Mouse (Mus musculus) liver, embryonic 11.5 days (tissue): ENCODE results near the gene Gm45837. TPM values are rescaled to one million over a fixed set of nuclear protein-coding genes. Genes with fewer than 3 reads are reported as not detected.

ENCODE experiments used
- ATAC-seq: fragments of 200-750 bp; cut with Nextera tagmentation; replicated peaks from 2 replicates; pipeline ENCODE4 v1.8.0; 2017; ENCODE audit warnings: moderate number of reproducible peaks, mild to moderate bottlenecking, moderate TSS enrichment, moderate library complexity; ENCODE audit not compliant: low FRiP score
- DNase-seq: peaks from one replicate; pipeline ENCODE4 v3.0.0-alpha.2; 2017; ENCODE audit warnings: low spot score
- H3K27ac ChIP-seq: fragments of 300-500 bp; sonication (generic); 2 replicates; pipeline ENCODE4 v1.5.1; 2014; ENCODE audit warnings: mild to moderate bottlenecking, low read depth, low read length, control low read depth
- H3K27me3 ChIP-seq: fragments of 300-500 bp; sonication (generic); replicated peaks from 2 replicates; pipeline ENCODE4 v1.6.1; 2014; ENCODE audit warnings: low read length, mixed read lengths; ENCODE audit not compliant: control insufficient read depth, insufficient read depth
- H3K36me3 ChIP-seq: fragments of 300-500 bp; sonication (generic); 2 replicates; pipeline ENCODE4 v1.6.1; 2014; ENCODE audit warnings: mild to moderate bottlenecking, low read length, moderate library complexity, mixed read lengths; ENCODE audit not compliant: control insufficient read depth, insufficient read depth
- H3K4me1 ChIP-seq: fragments of 300-500 bp; sonication (generic); replicated peaks from 2 replicates; pipeline ENCODE4 v1.6.1; 2014; ENCODE audit warnings: low read length, mixed read lengths; ENCODE audit not compliant: control insufficient read depth, insufficient read depth
- H3K4me2 ChIP-seq: fragments of 300-500 bp; sonication (generic); 2 replicates; pipeline ENCODE4 v1.6.1; 2014; ENCODE audit warnings: mild to moderate bottlenecking, control low read depth, moderate library complexity
- H3K4me3 ChIP-seq: fragments of 300-500 bp; sonication (generic); 2 replicates; pipeline ENCODE4 v1.5.1; 2014; ENCODE audit warnings: low read depth, low read length, control low read depth
- H3K9ac ChIP-seq: fragments of 300-500 bp; sonication (generic); 2 replicates; pipeline ENCODE4 v1.6.1; 2014; ENCODE audit warnings: low read depth, low read length, control low read depth
- H3K9me3 ChIP-seq: fragments of 300-500 bp; sonication (generic); 2 replicates; pipeline ENCODE4 v1.6.1; 2016; ENCODE audit warnings: low read length, inconsistent platforms, mixed read lengths; ENCODE audit not compliant: control insufficient read depth
- WGBS: fragments of 180-500 bp; shearing (Covaris S2); extraction: QIAGEN DNeasy Blood & Tissue Kit; methylation state at CpG from one replicate; pipeline ENCODE4 v1.1.7; 2014; 5-methylcytosine and 5-hydroxymethylcytosine counted together
- polyA plus RNA-seq: library from polyadenylated mRNA; unstranded; fragments of >200 nt; fragmentation: Nextera tagmentation; extraction: Ambion mirVana; gene quantifications from 2 replicates; pipeline ENCODE4 v1.2.1, GENCODE M21; 2014

The Gm45837 gene
- polyA plus RNA-seq, 1 experiment from 2014 or later = not detected

GRCm38 (mm10) chr7:101415512-101416100 lies 4.9 kb downstream of the Gm45837 start:
- peaks cover 4% of the 10 kb centered on the region; the same call in 1 of the 2 replicates for H3K36me3 ChIP-seq
- H3K4me3 ChIP-seq = no peak overlapping the region
- 39% methylated on average over 8 of the region's 8 CpGs for WGBS
- no peak for DNase-seq
- no peak; the same call in 1 of the 2 replicates for ATAC-seq
- H3K27ac ChIP-seq = no peak overlapping the region
- H3K27me3 ChIP-seq = peaks cover 17% of the 10 kb centered on the region
- peaks cover 24% of the 10 kb centered on the region for H3K4me1 ChIP-seq
- H3K9ac ChIP-seq = no peak overlapping the region
- H3K9me3 ChIP-seq = no peaks in the 10 kb centered on the region
- H3K4me2 ChIP-seq = peak overlapping the region; percentile 19; the same call in 1 of the 2 replicates

GRCm38 (mm10) chr7:101416391-101416790 lies 5.7 kb downstream of the Gm45837 start:
- DNase-seq = no peak
- no peaks in the 10 kb centered on the region for H3K9me3 ChIP-seq
- no peak for ATAC-seq
- H3K27ac ChIP-seq = no peak overlapping the region
- WGBS = 64% methylated on average over 5 of the region's 5 CpGs
- peaks cover 24% of the 10 kb centered on the region for H3K4me1 ChIP-seq
- peaks cover 17% of the 10 kb centered on the region for H3K27me3 ChIP-seq
- no peak overlapping the region for H3K4me3 ChIP-seq
- H3K36me3 ChIP-seq = no peaks in the 10 kb centered on the region
- H3K9ac ChIP-seq = no peak overlapping the region
- no peak overlapping the region for H3K4me2 ChIP-seq

- no peak for ATAC-seq
- DNase-seq = no peak
Observed at GRCm38 (mm10) chr7:101419013-101419770, 8.5 kb downstream of the Gm45837 start.

GRCm38 (mm10) chr7:101421529-101421928 lies 10.8 kb downstream of the Gm45837 start, which contains the start of gene Pde2a:
Gene Pde2a, plus strand, starts transcription at chr7:101421691.
- ATAC-seq = peak; percentile 62
- H3K4me1 ChIP-seq = peaks cover 5% of the 10 kb centered on the region; the same call in 1 of the 2 replicates
- no peaks in the 10 kb centered on the region for H3K36me3 ChIP-seq
- H3K27me3 ChIP-seq = peaks cover 15% of the 10 kb centered on the region
- WGBS = 22% methylated on average over 6 of the region's 6 CpGs
- no peak within 1 kb of the TSS for H3K4me3 ChIP-seq
- no peak within 1 kb of the TSS for H3K27ac ChIP-seq
- no peaks in the 10 kb centered on the region for H3K9me3 ChIP-seq
- H3K4me2 ChIP-seq = no peak within 1 kb of the TSS
- no peak within 1 kb of the TSS for H3K9ac ChIP-seq
- DNase-seq = no peak

More at GRCm38 (mm10) chr7:101419013-101419770, 8.5 kb downstream of the Gm45837 start:
- Histone ChIP-seq H3K4me3 (no peak overlapping the region), H3K27ac (no peak overlapping the region), H3K4me2 (no peak overlapping the region), H3K9me3 (no peaks in the 10 kb centered on the region), H3K9ac (no peak overlapping the region), H3K27me3 (peaks cover 17% of the 10 kb centered on the region), H3K4me1 (peaks cover 23% of the 10 kb centered on the region), H3K36me3 (no peaks in the 10 kb centered on the region)
- 5% methylated on average over 27 of the region's 27 CpGs for WGBS

- peaks cover 15% of the 10 kb centered on the region for H3K27me3 ChIP-seq
- H3K4me1 ChIP-seq = peaks cover 5% of the 10 kb centered on the region; the same call in 1 of the 2 replicates
- H3K4me3 ChIP-seq = no peak overlapping the region
- no peak overlapping the region for H3K27ac ChIP-seq
- ATAC-seq (no peak), DNase-seq (no peak)
- 32% methylated on average over 3 of the region's 3 CpGs for WGBS
- H3K9me3 ChIP-seq = no peaks in the 10 kb centered on the region
- no peak overlapping the region for H3K9ac ChIP-seq
- no peak overlapping the region for H3K4me2 ChIP-seq
- H3K36me3 ChIP-seq = no peaks in the 10 kb centered on the region
Observed at GRCm38 (mm10) chr7:101422069-101422468, 11.4 kb downstream of the Gm45837 start.

GRCm38 (mm10) chr7:101422646-101423045 lies 12.0 kb downstream of the Gm45837 start:
- Histone ChIP-seq H3K9me3 (no peaks in the 10 kb centered on the region), H3K4me2 (no peak overlapping the region), H3K36me3 (no peaks in the 10 kb centered on the region), H3K9ac (no peak overlapping the region), H3K27ac (no peak overlapping the region), H3K4me3 (no peak overlapping the region), H3K4me1 (peaks cover 5% of the 10 kb centered on the region; the same call in 1 of the 2 replicates), H3K27me3 (peaks cover 15% of the 10 kb centered on the region)
- DNase-seq (no peak), ATAC-seq (no peak)
- 82% methylated on average over 8 of the region's 8 CpGs for WGBS

- Histone ChIP-seq H3K9me3 (no peaks in the 10 kb centered on the region), H3K4me3 (no peak overlapping the region), H3K4me2 (no peak overlapping the region), H3K27me3 (peaks cover 9% of the 10 kb centered on the region), H3K4me1 (peaks cover 5% of the 10 kb centered on the region; the same call in 1 of the 2 replicates), H3K36me3 (no peaks in the 10 kb centered on the region), H3K9ac (no peak overlapping the region), H3K27ac (no peak overlapping the region)
- WGBS = 65% methylated on average over 6 of the region's 6 CpGs
- DNase-seq (no peak), ATAC-seq (no peak)
Observed at GRCm38 (mm10) chr7:101423970-101424369, 13.3 kb downstream of the Gm45837 start.

- Histone ChIP-seq H3K9ac (no peak overlapping the region), H3K4me3 (no peak overlapping the region), H3K4me2 (no peak overlapping the region), H3K27ac (no peak overlapping the region), H3K9me3 (no peaks in the 10 kb centered on the region), H3K36me3 (no peaks in the 10 kb centered on the region), H3K4me1 (0 out of 2 replicates have a peak, but pooled peaks cover 3% of the 10 kb centered on the region), H3K27me3 (peaks cover 2% of the 10 kb centered on the region; the same call in 1 of the 2 replicates)
- no peak for DNase-seq
- no peak for ATAC-seq
- WGBS = 57% methylated on average over 8 of the region's 8 CpGs
Observed at GRCm38 (mm10) chr7:101426692-101427091, 16.0 kb downstream of the Gm45837 start.
